Mouse (Mus musculus) megakaryocyte, adult 5-6 weeks (primary cell): Measurements from ENCODE around the gene Taf8. TPM values are rescaled to one million over a fixed set of nuclear protein-coding genes. Genes with fewer than 3 reads are reported as not detected.
A peak's percentile ranks its signal among the peaks of the same experiment; 100 is the strongest.
"Not testable (repeated sequence)": the region's sequence is repeated elsewhere in the genome, so short reads cannot be mapped to it uniquely, and the experiment has no call there.

ENCODE experiments used
- ATAC-seq: 2 replicates; pipeline ENCODE4 v1.8.0; 2016; ENCODE audit warnings: mild to moderate bottlenecking, inconsistent platforms; ENCODE audit not compliant: poor library complexity, severe bottlenecking
- total RNA-seq, 2 experiments: library from RNA; stranded (forward) in 1 of 2; stranded (reverse) in 1 of 2; fragments of 153-499, 151-499 nt in 1 of 2; fragments of 221-1000, 200-1000 nt in 1 of 2; gene quantifications; 2 replicates each; pipeline versions ENCODE4 v1.2.3 to v1.2.4; 2015 to 2017

Gene Taf8
- total RNA-seq, 2 experiments from 2014 or later = 19.3 to 57.5 TPM

DNA sequence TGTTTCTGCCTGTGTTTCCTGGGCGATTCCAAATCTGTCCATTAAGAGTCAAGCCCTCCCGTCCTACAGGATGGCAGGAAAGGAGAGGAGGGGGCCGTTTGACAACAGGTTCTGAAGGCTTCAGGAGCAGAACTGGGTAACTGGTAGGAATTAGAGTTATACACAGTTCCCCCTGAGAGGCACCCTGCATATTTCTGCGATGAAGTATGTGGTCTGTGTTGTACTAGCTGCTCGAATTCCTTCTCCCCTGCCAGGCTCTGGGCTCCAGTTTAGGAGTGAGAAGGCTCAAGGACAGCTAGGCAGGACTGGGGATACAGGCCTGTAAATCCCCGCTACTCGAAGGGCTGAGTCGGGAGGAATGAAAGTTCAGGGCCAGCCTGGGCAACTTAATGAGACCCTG, 16.1 kb upstream of the Taf8 start:
- no peak for ATAC-seq

DNA sequence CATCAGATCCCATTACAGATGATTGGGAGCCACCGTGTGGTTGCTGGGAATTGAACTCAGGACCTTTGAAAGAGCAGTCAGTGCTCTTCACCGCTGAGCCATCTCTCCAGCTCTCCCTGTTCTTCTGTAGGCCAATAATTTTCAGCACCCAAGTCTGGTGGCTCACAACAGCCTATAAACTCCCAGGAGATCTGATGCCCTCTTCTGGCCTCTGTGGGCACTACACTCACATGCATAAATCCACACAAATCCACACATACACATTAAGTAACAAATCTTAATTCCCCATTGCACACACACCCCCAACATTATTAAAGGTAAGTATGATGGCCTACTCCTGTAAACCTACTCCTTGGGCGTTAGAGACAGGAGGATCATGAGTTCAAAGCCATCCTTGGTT, 14.1 kb upstream of the Taf8 start:
- no peak for ATAC-seq

DNA sequence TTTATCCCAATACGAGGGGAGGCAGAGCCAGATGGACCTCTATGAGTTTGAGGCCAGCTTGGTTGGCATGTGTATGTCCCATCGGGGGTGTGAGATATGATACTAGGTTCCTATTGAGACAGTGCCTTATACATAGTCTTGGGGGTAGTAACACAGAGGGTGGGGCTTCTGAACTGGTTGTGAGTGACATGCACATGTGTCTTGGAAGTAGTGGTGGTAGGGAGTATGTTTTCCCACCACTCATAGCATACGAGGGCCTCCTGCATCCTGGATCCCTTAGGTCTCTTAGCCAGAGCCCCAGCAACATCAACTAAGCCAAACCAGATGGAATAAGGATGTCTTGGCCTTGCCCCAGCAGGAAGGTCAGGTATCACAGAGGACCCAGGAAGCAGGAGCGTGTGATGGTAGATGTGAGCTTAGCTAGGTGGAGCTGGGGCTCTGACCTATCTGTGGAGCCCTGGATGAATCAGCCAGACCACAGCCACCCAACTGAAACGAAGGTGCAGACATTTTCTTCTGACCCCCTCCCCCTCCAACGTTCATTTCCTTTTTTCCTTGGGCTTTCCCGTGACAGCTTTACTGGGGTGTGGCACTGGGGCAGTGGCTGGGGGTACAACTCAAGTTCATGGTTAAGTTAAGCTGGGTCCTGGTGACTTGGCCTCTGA, 13.2 kb upstream of the Taf8 start:
- ATAC-seq = no peak

DNA sequence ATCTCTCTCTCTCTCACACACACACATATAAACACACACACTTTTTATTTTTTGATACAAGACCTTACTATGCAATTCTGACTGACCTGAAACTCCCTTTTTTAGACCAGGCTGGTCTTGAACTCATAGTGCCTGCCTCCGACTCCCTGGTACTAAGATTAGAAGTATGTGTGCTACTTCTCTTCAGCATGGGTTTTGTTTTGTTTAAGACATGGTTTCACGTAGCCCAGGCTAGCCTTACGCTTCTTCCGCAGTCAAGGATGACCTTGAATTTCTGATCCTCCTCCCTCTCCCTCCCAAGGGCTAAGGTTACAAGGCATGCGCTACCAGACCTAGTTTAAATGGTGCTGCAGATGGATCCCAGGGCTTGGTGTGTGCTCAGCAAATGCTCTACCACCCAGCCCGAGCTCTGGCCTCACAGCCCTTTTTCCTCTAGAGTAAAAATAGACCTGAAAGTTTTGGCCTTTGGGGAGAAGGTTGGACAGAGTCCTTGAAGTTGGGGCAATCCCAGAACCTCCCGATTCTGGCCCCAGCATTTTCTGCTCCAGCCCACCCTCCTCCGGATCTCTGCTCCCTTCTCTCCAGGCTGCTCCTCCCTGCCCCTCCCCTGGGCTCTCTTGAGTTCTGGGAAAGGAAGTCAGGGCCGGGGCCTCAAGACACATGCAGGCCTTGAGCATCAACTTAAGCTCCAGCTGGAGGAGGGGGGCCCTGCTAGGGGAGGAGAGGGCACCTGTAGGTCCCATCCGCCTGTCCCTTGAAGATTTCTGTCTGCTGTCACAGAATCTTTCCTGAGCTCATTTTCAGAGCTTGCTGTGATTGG, 11.1 kb upstream of the Taf8 start:
- no peak for ATAC-seq

DNA sequence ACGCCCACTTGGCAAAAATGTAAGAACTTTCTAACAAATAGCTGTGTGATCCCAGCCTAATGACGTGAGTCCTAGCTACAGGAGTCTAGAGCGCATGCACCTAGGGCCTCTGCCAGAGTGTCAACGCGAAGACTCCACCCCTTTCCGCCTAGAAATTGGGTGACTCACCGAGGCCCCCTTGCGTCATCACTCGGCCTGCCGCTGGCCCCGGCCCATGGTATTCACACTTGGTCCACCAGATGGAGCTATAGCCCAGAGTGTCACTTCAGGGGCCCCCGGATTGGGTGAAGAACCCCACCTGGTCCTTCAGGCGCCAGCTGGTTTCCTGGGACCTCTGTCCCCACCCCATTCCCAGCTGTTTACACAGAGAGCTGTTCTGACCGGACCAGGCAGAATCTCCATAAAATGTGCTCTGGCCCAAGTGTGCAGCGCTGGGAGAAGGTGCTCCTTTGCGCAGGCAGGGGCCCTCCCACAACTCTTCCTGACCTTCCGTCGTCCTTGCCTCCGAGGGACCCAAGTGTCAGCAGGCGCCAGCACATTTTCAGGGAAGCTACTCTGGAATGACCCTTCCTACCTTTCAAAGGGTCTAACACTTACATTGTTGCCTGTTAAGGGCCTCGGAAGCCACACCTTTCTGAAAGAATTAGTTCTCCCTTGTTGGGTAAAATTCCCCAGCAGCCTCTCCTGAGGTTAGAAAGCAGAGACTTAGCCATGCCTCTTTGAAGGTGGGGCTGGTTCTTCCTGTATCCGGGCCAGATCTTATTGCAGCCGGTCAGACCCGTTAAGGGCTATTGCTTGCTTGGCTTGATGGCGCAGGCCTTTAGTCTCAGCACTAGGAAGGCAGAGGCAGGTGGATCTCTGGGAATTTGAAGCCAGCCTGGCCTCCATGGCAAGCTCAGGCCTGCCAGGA, 9.3 kb upstream of the Taf8 start:
- ATAC-seq = peak; percentile 87

DNA sequence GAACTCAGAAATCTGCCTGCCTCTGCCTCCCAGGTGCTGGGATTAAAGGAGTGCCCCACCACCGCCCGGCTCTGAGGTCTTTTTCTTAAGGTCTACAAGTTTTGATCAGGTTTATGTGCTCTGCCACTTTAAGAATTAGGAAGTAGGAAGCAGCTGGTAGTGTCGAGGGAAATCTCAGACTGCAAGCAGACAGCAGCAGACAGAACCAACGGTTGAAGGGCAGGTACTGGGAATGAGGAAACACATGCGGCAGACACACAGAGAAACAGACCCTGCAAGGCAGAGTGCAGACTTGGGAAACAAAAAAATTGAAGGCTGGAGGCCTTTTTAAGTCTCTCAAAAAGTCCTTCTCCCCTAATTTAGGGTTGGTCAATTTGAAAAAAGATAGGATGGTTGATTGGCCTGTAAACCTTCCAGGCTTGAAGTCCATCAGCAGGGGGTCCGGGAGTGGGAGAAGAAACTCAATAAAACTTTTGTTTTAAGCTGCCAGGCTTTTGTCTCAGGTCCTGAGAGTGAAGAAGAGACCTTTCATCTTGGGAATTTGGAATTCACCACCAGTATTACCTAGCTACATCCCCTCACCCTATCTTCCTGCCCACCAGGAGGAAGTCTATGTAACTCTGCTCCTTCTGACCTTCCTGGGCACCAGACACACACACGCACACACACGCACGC, 7.1 kb upstream of the Taf8 start:
- no peak for ATAC-seq

DNA sequence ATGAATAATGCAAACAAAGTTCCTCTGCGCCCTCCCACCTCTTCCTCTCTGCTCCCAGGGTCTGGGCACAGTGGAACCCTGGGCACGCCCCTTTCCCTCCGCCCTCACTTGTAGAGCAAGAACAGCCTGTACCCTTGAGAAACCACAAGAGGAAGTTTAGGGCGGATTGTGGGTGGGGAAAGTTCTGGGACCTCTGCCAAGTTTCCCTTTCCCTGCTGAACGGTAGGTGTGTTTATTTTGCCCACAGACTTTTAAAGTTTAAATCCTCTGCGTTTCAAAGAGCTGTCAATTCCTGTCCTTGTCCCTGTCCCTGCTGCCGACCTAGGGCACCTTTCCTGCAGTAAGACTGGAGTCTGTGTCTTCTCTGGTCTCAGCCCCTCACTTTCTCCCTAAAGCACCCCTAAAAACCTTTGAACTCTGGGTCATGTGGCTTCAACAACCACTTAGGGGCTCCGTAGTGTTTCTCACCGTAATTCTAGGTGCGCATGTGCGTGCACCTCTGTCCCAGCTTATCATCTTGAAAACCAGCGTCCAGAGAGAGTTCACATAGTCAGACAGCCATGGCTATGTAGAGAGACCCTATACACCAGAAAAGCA, 6.0 kb upstream of the Taf8 start:
- peak; percentile 65 for ATAC-seq

DNA sequence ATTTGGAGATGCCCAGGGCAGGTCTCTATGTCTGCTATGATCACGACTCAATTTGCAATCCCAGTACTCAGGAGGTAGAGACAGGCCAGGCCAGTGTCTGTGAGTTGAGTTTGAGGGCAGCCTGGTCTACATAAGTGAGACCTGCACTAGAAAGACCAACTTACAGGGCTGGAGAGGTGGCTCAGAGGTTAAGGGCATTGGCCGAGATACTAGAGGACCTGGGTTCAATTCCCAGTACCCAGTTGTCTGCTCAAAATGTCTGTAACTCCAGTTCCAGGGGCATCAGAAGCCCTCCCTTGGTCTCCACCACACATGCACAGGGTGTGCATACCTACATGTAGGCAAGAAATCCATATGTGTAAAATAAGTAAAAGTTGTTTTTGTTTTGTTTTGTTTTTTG, 5.4 kb upstream of the Taf8 start:
- ATAC-seq = no peak

DNA sequence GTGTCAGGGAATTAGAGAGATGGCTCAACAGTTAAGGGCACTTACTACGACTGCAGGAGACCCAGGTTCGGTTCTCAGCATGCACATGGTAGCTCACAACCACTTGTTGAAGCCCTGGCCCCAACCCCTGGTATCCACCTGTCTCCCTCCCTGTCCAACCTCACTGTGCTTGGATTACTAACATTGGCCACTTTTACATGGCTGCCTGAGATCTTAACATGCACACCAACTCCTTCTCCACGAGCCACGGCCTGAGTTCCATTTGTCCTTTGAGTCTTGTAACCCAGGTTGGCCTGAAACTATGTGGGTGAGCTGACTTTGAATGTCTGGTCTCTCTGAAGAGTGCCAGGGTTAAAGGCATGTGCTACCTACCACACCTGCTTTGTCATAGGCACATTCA, 4.6 kb upstream of the Taf8 start:
- ATAC-seq = no peak

DNA sequence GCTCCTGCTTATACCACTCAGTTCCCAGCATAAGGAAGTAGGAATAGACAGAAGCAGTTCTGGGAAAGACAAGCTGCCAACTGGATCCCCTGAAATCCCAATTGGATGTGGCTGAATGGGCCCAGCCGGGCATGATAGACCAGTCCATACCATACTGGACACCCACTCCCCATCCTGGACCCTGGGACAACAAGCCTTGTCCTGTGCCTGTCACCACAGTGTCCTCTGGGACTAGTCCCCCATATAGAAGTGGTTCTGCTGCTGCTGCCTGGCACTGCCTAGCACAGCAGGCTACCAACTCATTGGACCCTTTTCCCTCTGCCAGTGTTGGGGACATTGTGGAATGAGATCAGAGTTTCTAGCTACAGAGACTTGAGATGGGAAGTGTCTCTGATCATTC, 4.0 kb upstream of the Taf8 start:
- ATAC-seq = no peak

DNA sequence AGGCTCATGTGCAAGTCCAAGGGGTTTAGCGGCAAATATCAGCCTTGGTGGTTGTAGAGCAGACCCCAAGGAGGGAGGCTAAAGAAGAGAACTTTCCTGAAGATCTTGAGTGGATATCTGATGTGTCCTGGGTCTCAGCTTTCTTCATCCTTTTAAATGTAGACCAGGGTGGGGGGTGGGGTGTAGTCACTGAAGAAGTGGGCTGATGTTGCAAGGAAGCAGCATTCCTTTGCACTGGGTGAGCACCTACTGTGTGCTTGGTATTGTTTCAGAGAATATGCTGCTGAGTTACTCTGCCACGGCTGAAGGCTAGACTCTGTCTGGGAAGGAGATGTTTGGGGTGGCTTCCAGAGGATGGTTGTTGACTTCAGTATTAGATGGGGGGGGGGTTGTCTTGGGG, 3.5 kb upstream of the Taf8 start:
- no peak for ATAC-seq

DNA sequence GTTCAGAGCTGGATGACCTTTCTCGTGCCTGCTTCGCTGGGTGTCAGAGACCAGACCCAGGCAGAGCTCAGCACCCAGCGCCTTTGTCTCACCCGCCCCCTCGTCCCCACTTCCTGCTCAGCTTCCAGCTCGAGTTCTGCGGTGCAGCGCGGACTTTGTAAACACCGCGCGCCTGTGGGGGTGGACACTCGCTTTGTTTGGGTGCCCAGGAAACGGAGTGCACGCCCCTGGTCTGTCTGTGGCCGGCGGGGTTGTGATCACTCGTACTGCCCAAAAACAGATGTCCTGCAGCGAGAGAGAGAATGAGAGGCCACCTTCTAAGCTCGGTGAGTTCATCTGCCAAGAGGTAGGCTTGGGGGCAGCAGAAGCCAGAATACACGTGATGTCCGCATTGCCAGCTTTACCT, 2.9 kb upstream of the Taf8 start, which contains the start of gene Ccnd3:
Ccnd3 (plus strand) TSS at position 111 of the 406 bp plus-strand sequence.
- ATAC-seq = peak; percentile 57

DNA sequence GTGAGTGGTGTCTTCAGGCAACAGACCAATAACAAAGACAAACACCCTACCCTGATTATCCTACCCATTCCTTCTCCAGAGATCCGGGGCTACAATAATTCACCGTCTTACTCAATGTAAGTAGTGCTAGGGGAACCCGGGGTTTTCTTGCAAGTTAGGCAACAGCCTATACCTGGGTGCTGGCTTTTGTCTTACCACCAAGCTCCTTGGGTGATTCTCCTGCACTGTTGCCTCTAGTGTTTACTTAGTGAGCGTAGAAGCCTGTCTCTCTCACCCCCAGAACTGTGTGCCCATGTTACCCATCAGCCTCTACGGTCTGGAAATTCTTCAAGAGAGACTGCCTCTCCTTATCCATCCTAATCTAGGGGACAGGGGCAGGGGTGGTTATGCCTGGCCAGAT, 2.1 kb upstream of the Taf8 start:
- ATAC-seq = no peak

DNA sequence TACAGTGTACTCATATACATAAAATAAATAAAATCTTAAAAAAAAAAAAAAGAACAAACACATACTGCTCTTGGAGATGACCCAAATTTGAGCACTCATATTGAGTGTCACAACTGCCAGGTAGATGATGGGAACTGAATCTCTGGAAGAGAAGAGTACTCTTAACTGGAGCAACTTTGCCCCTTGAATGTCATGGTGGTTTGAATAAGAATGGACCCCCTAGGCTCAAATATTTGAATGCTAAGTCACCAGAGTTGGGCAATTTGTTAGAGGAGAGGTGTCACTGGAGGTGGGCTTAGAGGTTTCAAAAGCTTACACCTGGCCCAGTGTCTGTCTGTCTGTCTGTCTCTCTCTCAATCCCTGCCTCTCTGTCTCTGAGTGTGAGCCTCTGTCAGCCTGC, 1.6 kb upstream of the Taf8 start:
- no peak for ATAC-seq

DNA sequence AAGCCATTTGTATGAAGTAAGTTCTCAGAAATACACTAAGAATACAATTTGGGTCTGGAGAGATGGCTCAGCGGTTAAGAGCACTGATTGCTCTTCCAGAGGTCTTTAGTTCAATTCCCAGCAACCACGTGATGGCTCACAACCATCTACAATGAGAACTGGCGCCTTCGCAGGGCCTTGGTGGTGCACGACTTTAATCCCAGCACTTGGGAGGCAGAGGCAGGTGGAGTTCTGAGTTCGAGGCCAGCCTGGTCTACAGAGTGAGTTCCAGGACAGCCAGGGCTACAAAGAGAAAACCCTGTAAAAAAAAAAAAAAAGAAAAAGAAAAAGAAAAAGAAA, 584 bp upstream of the Taf8 start:
- ATAC-seq = not testable (repeated sequence)

DNA sequence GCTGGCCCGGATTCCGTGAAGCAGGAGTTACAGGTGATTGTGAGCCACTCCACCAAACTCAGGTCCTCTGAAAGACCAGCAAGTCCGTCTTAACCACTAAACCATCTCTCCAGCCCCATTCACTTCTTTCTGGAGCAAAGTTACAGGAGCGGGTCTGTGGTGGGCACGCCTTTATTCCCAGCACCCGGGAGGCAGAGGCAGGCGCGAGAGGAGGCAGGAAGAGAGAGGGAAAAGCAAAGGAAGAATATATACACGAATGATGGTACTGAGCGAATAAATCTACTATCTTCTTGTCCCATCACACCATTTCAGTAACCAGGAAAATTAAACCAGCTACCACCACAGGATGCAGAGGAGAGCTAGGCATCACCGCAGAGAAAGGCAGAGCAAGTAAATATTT, 561 bp downstream of the Taf8 start:
- ATAC-seq = no peak

DNA sequence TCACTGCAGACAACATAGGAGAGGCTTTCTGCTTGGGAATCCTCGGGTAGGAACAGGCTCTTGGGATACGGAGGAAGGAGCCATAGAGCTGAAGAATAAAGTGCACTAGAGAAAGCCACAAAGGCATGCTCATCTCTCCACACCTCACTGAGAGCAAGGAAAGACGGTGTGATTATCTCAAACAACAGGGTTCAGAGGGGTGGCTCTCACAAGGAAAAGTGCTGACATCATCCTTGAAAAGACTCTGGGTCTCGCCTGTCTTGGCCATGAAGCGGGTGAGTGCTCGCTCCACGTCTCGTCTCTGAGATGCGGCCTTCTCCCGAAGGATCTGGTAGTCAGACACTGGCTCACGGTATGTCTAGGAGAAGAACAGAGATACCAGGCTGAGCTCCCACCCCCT, 8.0 kb downstream of the Taf8 start:
- ATAC-seq = no peak

DNA sequence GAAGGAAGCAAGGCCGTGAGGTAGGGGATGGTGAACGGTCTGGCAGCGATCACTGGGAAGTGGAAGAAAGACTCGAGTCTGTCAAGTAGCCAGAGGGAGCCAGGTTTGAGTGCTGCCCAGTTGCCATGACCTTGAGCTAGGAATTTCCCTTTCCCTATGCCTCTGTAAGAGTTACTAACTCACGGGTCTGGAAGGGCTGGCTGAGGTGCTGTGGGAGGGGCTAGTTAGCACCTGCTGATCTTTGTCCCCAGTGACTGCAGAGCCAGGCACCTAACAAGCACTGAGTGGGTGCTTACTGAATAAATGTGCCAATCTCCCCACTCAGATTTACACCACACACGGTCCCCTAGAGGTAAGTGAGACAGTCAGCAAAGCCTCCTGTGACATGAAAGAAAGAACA, 8.4 kb downstream of the Taf8 start:
- no peak for ATAC-seq

DNA sequence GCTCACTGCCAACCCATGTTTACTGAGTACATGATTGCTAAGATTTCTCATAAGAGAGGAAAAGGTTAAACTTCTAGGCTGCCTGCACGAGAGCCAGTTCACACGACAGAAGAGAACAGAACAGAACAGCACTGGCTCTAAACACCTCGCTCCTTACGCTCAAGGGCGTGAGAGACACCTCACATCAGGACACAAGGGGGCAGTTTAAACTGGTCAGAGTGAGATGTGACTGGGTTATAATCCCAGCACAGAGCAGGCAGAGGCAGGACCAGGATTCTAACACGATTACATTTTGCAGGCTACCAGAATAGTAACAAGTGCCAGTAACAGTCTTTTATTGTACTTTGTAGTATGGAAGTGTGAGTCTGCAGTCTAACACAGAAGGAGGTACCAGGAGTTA, 9.4 kb downstream of the Taf8 start:
- no peak for ATAC-seq

DNA sequence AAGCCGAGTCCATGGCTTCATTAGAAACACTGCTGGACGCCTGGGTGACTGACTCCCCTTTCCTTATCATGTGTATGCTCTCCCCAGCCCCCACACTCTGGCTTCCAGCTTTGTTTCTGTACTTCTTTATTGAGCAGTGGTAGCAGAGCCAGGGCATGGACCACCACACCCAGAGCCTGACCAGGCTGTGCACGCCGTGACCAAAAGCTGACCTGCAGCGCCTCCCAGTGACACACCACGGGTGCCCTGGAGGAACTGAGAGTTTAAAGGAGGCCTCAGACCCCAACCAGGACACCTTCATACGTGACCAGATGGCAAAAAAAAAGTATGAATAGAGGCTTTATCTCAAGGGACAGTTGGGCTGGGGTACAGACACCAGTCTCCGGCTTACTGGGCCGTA, 11.3 kb downstream of the Taf8 start:
- ATAC-seq = no peak

DNA sequence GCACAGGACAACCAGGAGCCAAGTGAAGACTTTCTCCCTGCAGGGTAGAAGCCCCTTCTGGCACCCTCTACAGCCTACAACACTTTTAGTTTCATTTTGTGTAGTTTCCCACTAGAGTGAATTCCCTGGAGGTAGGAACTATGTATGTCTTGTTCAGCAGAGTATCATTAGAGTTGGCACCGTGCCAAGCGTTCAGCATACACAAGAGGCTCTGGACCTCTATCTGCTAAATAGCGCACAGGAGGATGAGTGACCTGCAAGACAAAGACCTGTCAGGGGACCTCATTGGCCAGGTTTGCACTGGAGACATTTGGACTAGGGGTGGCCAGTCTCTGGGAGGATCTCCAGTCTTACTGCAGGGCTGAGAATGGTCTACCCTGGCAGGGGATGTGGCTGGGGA, 16.3 kb downstream of the Taf8 start:
- no peak for ATAC-seq
